Mouse (Mus musculus): ENCODE measurements at regions not wholly inside any gene's neighbourhood (a gene's known extent, or its start where the extent isn't known, plus 50 kb on each side); places are given as distances from the start of the nearest gene placed in this dataset.
"Not testable (repeated sequence)": the region's sequence is repeated elsewhere in the genome, so short reads cannot be mapped to it uniquely, and the experiment has no call there.

GRCm38 (mm10) chr14:52847970-52848369 is 352.4 kb upstream of the Olfr1507 start:
- H3K36me3 ChIP-seq, ATAC-seq: not testable (repeated sequence)
- WGBS = no CpG with 5 or more reads among the region's 2 CpGs

GRCm38 (mm10) chr14:52824005-52824404 is 328.5 kb upstream of the Olfr1507 start:
- H3K9ac ChIP-seq (replicated peaks) = not testable (repeated sequence)
- no CpG with 5 or more reads among the region's 1 CpGs for WGBS

More at GRCm38 (mm10) chr14:52847970-52848369, 352.4 kb upstream of the Olfr1507 start:
- H3K9ac ChIP-seq (replicated peaks); H3K9me3 ChIP-seq; H3K4me2 ChIP-seq (replicated peaks); H3K4me3 ChIP-seq (replicated peaks); H3K4me1 ChIP-seq (replicated peaks); H3K27me3 ChIP-seq; H3K27ac ChIP-seq: not testable (repeated sequence)

DNA sequence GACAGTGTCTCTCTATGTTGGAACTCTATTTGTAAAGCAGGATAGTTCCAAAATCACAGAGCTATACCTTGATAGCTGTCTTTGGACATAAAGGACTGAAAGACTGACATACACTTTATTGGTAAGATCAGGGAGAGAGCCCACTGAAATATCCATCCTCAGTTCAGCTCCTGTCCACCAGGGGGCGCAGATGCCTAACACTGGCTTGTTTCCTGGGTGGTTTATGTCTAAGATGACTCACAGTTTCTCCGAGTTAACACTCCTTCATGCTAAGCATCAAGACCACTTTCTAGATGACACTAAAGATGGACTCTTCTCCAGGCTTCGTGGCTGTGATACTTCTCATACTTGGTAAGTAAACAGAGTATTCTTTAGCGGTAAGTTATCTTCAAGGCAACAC is 326.1 kb upstream of the Olfr1507 start:
- not testable (repeated sequence) for H3K36me3 ChIP-seq; H3K9ac ChIP-seq (replicated peaks); H3K27ac ChIP-seq; H3K9me3 ChIP-seq; H3K4me2 ChIP-seq (replicated peaks); H3K27me3 ChIP-seq; H3K4me1 ChIP-seq (replicated peaks); H3K4me3 ChIP-seq (replicated peaks)
- ATAC-seq = peak; percentile 11; the same call in 1 of the 2 replicates
- WGBS = no CpG with 5 or more reads among the region's 4 CpGs

More at GRCm38 (mm10) chr14:52824005-52824404, 328.5 kb upstream of the Olfr1507 start:
- not testable (repeated sequence) for H3K9me3 ChIP-seq; ATAC-seq; H3K4me3 ChIP-seq (replicated peaks); H3K36me3 ChIP-seq; H3K4me2 ChIP-seq (replicated peaks); H3K4me1 ChIP-seq (replicated peaks); H3K27ac ChIP-seq; H3K27me3 ChIP-seq

DNA sequence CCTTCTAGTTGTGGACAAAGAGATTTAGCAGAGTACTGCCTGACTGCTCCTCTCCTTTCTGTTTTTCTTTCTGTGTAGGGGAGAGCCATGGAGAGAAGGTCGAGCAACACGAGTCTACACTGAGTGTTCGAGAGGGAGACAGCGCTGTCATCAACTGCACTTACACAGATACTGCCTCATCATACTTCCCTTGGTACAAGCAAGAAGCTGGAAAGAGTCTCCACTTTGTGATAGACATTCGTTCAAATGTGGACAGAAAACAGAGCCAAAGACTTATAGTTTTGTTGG is 315.5 kb upstream of the Olfr1507 start:
- 90% methylated on average over 5 of the region's 5 CpGs for WGBS
- not testable (repeated sequence) for H3K36me3 ChIP-seq; H3K9ac ChIP-seq (replicated peaks); ATAC-seq; H3K27ac ChIP-seq; H3K4me2 ChIP-seq (replicated peaks); H3K4me1 ChIP-seq (replicated peaks); H3K9me3 ChIP-seq; H3K4me3 ChIP-seq (replicated peaks); H3K27me3 ChIP-seq

GRCm38 (mm10) chr14:52810275-52811127 is 315.0 kb upstream of the Olfr1507 start:
- ATAC-seq = peak; percentile 50; the same call in 1 of the 2 replicates
- not testable (repeated sequence) for H3K4me2 ChIP-seq (replicated peaks); H3K27ac ChIP-seq; H3K27me3 ChIP-seq; H3K4me3 ChIP-seq (replicated peaks); H3K9me3 ChIP-seq; H3K9ac ChIP-seq (replicated peaks); H3K4me1 ChIP-seq (replicated peaks); H3K36me3 ChIP-seq
- WGBS = 68% methylated on average over 8 of the region's 8 CpGs

DNA sequence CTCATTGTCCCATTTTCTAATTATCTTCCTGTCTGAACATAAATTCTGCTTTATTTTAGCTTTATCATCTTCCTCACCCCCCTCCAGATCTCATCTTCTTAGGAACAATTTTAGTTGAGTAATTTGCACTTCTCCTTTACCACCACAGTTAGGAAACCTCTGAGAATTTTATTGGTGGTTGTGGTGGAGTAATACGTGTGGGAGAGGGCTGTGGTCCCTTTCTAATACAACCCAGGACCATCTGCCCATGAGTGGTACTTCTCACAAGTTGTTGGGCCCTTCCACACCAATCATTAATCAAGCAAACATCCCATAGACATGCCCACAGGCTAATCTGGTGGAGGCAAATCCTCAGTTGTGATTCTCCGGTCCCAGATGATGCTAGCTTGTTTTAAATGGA is 306.2 kb upstream of the Olfr1507 start:
- not testable (repeated sequence) for H3K9ac ChIP-seq (replicated peaks); H3K4me1 ChIP-seq (replicated peaks); H3K4me2 ChIP-seq (replicated peaks); ATAC-seq; H3K4me3 ChIP-seq (replicated peaks); H3K9me3 ChIP-seq; H3K27me3 ChIP-seq; H3K27ac ChIP-seq; H3K36me3 ChIP-seq
- 81% methylated on average over 2 of the region's 2 CpGs for whole genome bisulfite sequencing

GRCm38 (mm10) chr14:52792600-52792999 is 297.1 kb upstream of the Olfr1507 start:
- 88% methylated on average over 5 of the region's 9 CpGs for WGBS
- H3K4me1 ChIP-seq (replicated peaks) = not testable (repeated sequence)

GRCm38 (mm10) chr14:52791828-52792227 is 296.3 kb upstream of the Olfr1507 start:
- 36% methylated on average over 6 of the region's 6 CpGs for WGBS
- ATAC-seq = not testable (repeated sequence)

More at GRCm38 (mm10) chr14:52792600-52792999, 297.1 kb upstream of the Olfr1507 start:
- H3K9me3 ChIP-seq; H3K36me3 ChIP-seq; H3K4me2 ChIP-seq (replicated peaks); H3K4me3 ChIP-seq (replicated peaks); H3K27me3 ChIP-seq; H3K27ac ChIP-seq; ATAC-seq; H3K9ac ChIP-seq (replicated peaks): not testable (repeated sequence)

DNA sequence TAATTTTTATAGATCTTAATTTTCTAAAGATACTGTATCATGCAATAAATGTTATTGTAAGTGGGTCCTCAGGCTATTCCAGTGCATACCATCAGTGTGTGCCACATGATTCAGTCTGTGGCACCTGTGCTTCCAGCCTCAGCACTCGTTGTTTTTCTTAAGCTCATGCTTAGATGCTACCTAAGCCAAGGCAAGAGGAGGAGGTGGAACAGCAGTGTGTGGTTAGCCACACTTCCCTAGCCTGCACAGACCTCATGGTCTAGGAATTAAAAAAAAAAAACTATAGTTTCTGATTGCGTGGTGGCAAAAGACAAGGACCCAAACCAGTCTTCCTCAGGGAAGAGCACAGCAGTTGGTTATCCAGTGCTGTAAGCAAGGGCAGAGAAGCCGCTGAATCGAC is 287.3 kb upstream of the Olfr1507 start:
- H3K27me3 ChIP-seq; H3K27ac ChIP-seq; H3K4me3 ChIP-seq (replicated peaks); H3K4me2 ChIP-seq (replicated peaks); ATAC-seq; H3K9ac ChIP-seq (replicated peaks); H3K4me1 ChIP-seq (replicated peaks); H3K36me3 ChIP-seq; H3K9me3 ChIP-seq: not testable (repeated sequence)
- whole genome bisulfite sequencing = 73% methylated on average over 4 of the region's 4 CpGs

More at GRCm38 (mm10) chr14:52791828-52792227, 296.3 kb upstream of the Olfr1507 start:
- H3K9ac ChIP-seq (replicated peaks); H3K27ac ChIP-seq; H3K36me3 ChIP-seq; H3K4me3 ChIP-seq (replicated peaks); H3K27me3 ChIP-seq; H3K4me2 ChIP-seq (replicated peaks); H3K4me1 ChIP-seq (replicated peaks); H3K9me3 ChIP-seq: not testable (repeated sequence)

GRCm38 (mm10) chr14:52775816-52776215 is 280.3 kb upstream of the Olfr1507 start:
- 86% methylated on average over 2 of the region's 2 CpGs for WGBS
- not testable (repeated sequence) for H3K27ac ChIP-seq; H3K9ac ChIP-seq (replicated peaks); H3K4me3 ChIP-seq (replicated peaks); H3K9me3 ChIP-seq; ATAC-seq; H3K4me1 ChIP-seq (replicated peaks); H3K27me3 ChIP-seq; H3K36me3 ChIP-seq; H3K4me2 ChIP-seq (replicated peaks)

DNA sequence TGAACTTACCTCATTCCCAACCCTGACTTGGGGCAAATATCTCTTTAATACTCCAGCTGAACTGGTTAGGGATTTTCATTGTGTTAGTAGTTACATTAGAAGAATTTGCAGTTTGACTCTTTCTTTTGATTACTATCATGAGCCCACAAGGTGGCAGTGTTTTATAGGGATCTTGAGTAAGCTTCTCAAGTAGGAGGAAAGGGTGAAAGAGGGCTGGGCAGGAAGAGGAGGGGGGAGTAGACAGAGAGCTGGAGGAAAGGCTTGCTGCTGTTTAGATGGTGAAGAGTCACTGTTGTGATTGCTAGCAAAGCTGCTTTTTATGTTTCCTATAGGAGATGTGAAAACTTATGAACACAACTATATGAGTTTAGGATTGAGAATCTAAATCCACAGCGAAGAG is 273.9 kb upstream of the Olfr1507 start:
- not testable (repeated sequence) for H3K4me1 ChIP-seq (replicated peaks); H3K27ac ChIP-seq; H3K36me3 ChIP-seq; H3K9ac ChIP-seq (replicated peaks); H3K9me3 ChIP-seq; ATAC-seq; H3K4me3 ChIP-seq (replicated peaks); H3K27me3 ChIP-seq; H3K4me2 ChIP-seq (replicated peaks)
- no CpG with 5 or more reads among the region's 1 CpGs for WGBS

GRCm38 (mm10) chr14:52752159-52752558 is 256.6 kb upstream of the Olfr1507 start:
- not testable (repeated sequence) for H3K27me3 ChIP-seq; H3K9me3 ChIP-seq; H3K4me1 ChIP-seq (replicated peaks); H3K27ac ChIP-seq; H3K4me3 ChIP-seq (replicated peaks); H3K4me2 ChIP-seq (replicated peaks); ATAC-seq; H3K36me3 ChIP-seq; H3K9ac ChIP-seq (replicated peaks)
- WGBS = 52% methylated on average over 1 of the region's 1 CpGs

DNA sequence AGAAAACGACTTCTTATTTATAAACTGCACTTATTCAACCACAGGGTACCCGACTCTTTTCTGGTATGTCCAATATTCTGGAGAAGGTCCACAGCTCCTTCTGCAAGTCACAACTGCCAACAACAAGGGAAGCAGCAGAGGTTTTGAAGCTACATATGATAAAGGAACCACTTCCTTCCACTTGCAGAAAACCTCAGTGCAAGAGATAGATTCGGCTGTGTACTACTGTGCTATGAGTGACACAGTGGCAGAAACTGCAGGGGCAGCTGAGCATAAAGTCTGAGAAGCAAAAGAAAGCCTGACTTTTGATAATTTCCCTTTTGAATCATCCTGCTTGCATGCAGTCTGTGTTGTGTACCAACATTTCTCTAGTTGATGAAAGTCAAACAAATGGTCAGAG is 231.1 kb upstream of the Olfr1507 start:
- not testable (repeated sequence) for H3K4me2 ChIP-seq (replicated peaks); ATAC-seq; H3K9ac ChIP-seq (replicated peaks); H3K27me3 ChIP-seq; H3K4me1 ChIP-seq (replicated peaks); H3K4me3 ChIP-seq (replicated peaks); H3K27ac ChIP-seq; H3K9me3 ChIP-seq; H3K36me3 ChIP-seq
- 62% methylated on average over 2 of the region's 3 CpGs for WGBS

All from midbrain, embryonic 13.5 days (tissue).